Mouse (Mus musculus) frontal cortex, postnatal 14 days (tissue): ENCODE data around the gene Arid1b.

ENCODE experiments used
- DNase-seq, 2 experiments: peaks; one replicate each; pipeline ENCODE4 v3.0.0; 2022; ENCODE audit warnings: low spot score in 2 of 2

Gene Arid1b

GRCm38 (mm10) chr17:5189551-5190351, 195.6 kb downstream of the Arid1b start:
- peak; percentile 80 to 84 for DNase-seq

- no peak for DNase-seq
Measured at GRCm38 (mm10) chr17:5190367-5190766, 196.2 kb downstream of the Arid1b start.

GRCm38 (mm10) chr17:5194157-5194916, 200.2 kb downstream of the Arid1b start:
- no peak for DNase-seq

- no peak for DNase-seq
Measured at GRCm38 (mm10) chr17:5195397-5195796, 201.3 kb downstream of the Arid1b start.

- DNase-seq = no peak
Measured at GRCm38 (mm10) chr17:5196005-5196404, 201.9 kb downstream of the Arid1b start.

- no peak for DNase-seq
Measured at GRCm38 (mm10) chr17:5196508-5196907, 202.4 kb downstream of the Arid1b start.

- no peak for DNase-seq
Measured at GRCm38 (mm10) chr17:5197083-5197482, 203.0 kb downstream of the Arid1b start.

GRCm38 (mm10) chr17:5197765-5198164, 203.6 kb downstream of the Arid1b start:
- no peak for DNase-seq

- DNase-seq = no peak
Measured at GRCm38 (mm10) chr17:5198252-5198651, 204.1 kb downstream of the Arid1b start.

GRCm38 (mm10) chr17:5198811-5199210, 204.7 kb downstream of the Arid1b start:
- DNase-seq = no peak

- DNase-seq = no peak
Measured at GRCm38 (mm10) chr17:5200638-5201037, 206.5 kb downstream of the Arid1b start.

- no peak for DNase-seq
Measured at GRCm38 (mm10) chr17:5201859-5202598, 207.9 kb downstream of the Arid1b start.

GRCm38 (mm10) chr17:5202756-5203155, 208.6 kb downstream of the Arid1b start:
- DNase-seq = no peak

GRCm38 (mm10) chr17:5203346-5204102, 209.4 kb downstream of the Arid1b start:
- DNase-seq = no peak

GRCm38 (mm10) chr17:5204103-5204665, 210.1 kb downstream of the Arid1b start:
- no peak for DNase-seq

- no peak for DNase-seq
Measured at GRCm38 (mm10) chr17:5205163-5205581, 211.0 kb downstream of the Arid1b start.

GRCm38 (mm10) chr17:5206731-5207130, 212.6 kb downstream of the Arid1b start:
- no peak for DNase-seq

- no peak for DNase-seq
Measured at GRCm38 (mm10) chr17:5207881-5208280, 213.7 kb downstream of the Arid1b start.

GRCm38 (mm10) chr17:5208362-5208761, 214.2 kb downstream of the Arid1b start:
- DNase-seq = no peak

- DNase-seq = no peak
Measured at GRCm38 (mm10) chr17:5209076-5209475, 214.9 kb downstream of the Arid1b start.

- no peak for DNase-seq
Measured at GRCm38 (mm10) chr17:5210101-5210727, 216.1 kb downstream of the Arid1b start.
